Mouse (Mus musculus) heart, embryonic 10.5 days (tissue): ENCODE results near the gene Srcin1. TPM values are rescaled to one million over a fixed set of nuclear protein-coding genes. Genes with fewer than 3 reads are reported as not detected.

Source experiments
- DNase-seq: peaks from one replicate; pipeline ENCODE4 v3.0.0-alpha.2; 2017; ENCODE audit warnings: low spot score
- H3K27ac ChIP-seq: fragments of 300-500 bp; sonication (generic); 2 replicates; pipeline ENCODE4 v1.5.1; 2016; ENCODE audit warnings: mild to moderate bottlenecking
- H3K27me3 ChIP-seq: fragments of 300-500 bp; sonication (generic); 2 replicates; pipeline ENCODE4 v1.6.1; 2016; ENCODE audit warnings: mild to moderate bottlenecking; ENCODE audit not compliant: poor library complexity, insufficient read depth, severe bottlenecking
- H3K36me3 ChIP-seq: fragments of 300-500 bp; sonication (generic); 2 replicates; pipeline ENCODE4 v1.6.1; 2016; ENCODE audit warnings: mild to moderate bottlenecking, moderate library complexity
- H3K4me1 ChIP-seq: fragments of 300-500 bp; sonication (generic); 2 replicates; pipeline ENCODE4 v1.6.1; 2016; ENCODE audit warnings: mild to moderate bottlenecking
- H3K4me3 ChIP-seq: fragments of 300-500 bp; sonication (generic); 2 replicates; pipeline ENCODE4 v1.5.1; 2016; ENCODE audit warnings: mild to moderate bottlenecking, moderate library complexity
- H3K9me3 ChIP-seq: fragments of 300-500 bp; sonication (generic); 2 replicates; pipeline ENCODE4 v1.6.1; 2016; ENCODE audit warnings: mild to moderate bottlenecking, moderate library complexity
- WGBS: fragments of 180-500 bp; shearing (Covaris S2); methylation state at CpG from one replicate; pipeline ENCODE4 v1.1.7; 2016; 5-methylcytosine and 5-hydroxymethylcytosine counted together
- polyA plus RNA-seq: library from polyadenylated mRNA; unstranded; fragments of >200 nt; fragmentation: Nextera tagmentation; extraction: Ambion mirVana; gene quantifications from 2 replicates; pipeline ENCODE4 v1.2.1, GENCODE M21; 2016

Srcin1 gene
- 0.05 and 0.14 TPM in 2 replicates for polyA plus RNA-seq

DNA sequence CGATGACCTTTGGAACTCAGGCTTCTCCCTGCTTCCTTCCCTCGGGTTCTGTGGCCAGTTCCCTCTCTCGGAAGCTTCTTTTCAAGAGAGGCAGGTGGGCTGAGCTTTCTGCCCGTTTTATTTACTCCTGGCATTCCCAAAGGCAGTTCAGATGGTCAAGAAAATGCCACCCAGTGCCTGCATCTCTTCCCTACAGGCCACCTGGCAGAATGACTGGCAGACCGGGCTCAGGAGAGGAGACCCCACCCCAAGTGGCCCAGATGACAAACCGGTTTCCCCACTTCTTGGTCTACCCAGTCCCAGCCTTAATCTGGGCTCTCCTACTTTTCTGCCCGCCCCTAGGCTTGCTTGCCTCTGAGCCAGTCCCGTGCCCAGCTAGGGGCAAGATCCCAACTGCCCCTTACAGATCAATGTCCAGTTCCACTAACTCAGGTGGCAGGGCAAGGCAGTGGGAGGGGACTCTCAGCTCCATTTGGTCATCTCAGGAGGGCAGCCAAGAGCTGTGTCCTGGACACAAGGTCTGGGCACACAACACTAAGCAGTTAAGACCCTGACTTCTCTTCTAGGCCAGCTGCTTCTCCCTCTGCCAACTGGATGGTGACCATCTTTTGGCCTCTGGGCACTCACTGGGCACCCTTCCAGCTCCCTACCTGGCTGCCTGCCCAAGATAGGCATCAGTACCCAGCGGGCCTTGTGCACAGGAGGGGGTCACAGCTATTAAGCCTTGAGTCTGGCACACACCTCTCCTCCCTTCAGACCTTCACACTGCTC, at the start of gene Srcin1:
Gene Srcin1 (minus strand): TSS at position 51 of the 771 bp plus-strand sequence.
- no peaks in the 10 kb centered on the region for H3K9me3 ChIP-seq
- DNase-seq: no peak
- no peaks in the 10 kb centered on the region for H3K36me3 ChIP-seq
- H3K4me1 ChIP-seq: peaks cover 21% of the 10 kb centered on the region
- peak within 1 kb of the TSS; percentile 65 for H3K27ac ChIP-seq
- H3K4me3 ChIP-seq: peak within 1 kb of the TSS; percentile 82
- peaks cover 88% of the 10 kb centered on the region for H3K27me3 ChIP-seq
- WGBS: 17% methylated on average over 9 of the region's 9 CpGs

DNA sequence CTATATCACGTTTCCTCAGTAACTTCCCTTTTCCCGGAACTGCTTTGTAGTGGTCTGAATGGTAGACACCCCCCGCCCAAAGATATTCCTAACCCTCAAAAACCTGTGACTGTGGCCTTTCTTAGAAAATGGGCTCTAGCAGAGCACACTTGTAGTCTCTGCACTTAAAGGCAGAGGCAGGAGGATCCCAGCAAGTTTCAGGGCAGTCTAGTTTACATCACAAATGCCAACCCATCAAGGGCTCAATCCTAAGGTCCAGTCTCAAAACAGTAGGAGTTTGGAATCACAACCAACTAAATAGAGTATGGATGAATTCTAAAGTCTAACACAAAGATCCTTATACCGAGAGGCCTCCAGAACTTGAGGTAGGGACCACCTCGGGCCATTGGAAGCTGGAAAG, 49.6 kb upstream of the Srcin1 start:
- Histone ChIP-seq H3K27me3 (peaks cover 72% of the 10 kb centered on the region), H3K36me3 (no peaks in the 10 kb centered on the region), H3K27ac (no peak overlapping the region), H3K9me3 (no peaks in the 10 kb centered on the region), H3K4me3 (no peak overlapping the region), H3K4me1 (peaks cover 35% of the 10 kb centered on the region)
- DNase-seq: no peak
- WGBS: 57% methylated on average over 5 of the region's 5 CpGs

- Histone ChIP-seq H3K27ac (no peak overlapping the region), H3K36me3 (no peaks in the 10 kb centered on the region), H3K27me3 (peaks cover 70% of the 10 kb centered on the region), H3K4me3 (no peak overlapping the region), H3K9me3 (no peaks in the 10 kb centered on the region), H3K4me1 (peaks cover 14% of the 10 kb centered on the region)
- WGBS: 54% methylated on average over 9 of the region's 9 CpGs
- no peak for DNase-seq
These were observed 47.2 kb upstream of the Srcin1 start for GRCm38 (mm10) chr11:97623166-97623565.

- peaks cover 7% of the 10 kb centered on the region for H3K4me1 ChIP-seq
- peaks cover 70% of the 10 kb centered on the region for H3K27me3 ChIP-seq
- WGBS: 2% methylated on average over 6 of the region's 6 CpGs
- no peak overlapping the region for H3K4me3 ChIP-seq
- H3K27ac ChIP-seq: no peak overlapping the region
- DNase-seq: peak; percentile 91
- H3K36me3 ChIP-seq: no peaks in the 10 kb centered on the region
- H3K9me3 ChIP-seq: no peaks in the 10 kb centered on the region
These were observed 46.5 kb upstream of the Srcin1 start for GRCm38 (mm10) chr11:97622440-97622839.

DNA sequence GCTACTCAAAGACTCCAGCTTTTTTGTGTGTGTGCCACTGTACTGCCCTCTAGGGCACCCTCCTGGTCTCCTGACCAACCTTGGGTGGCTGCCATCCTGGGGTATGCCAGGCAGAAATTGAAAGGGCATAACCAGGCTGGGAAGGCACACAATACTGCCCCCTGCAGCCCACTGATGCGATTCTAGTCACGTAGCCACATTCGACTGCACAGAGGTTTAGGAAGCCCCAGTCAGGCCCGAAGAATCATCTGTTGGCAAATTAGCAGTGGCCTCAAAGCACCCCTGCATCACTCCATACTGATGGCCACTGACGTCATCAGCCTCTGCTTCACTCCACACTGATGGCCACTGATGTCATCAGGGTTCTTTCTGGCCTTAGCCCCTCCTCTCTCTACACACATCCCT, 43.4 kb upstream of the Srcin1 start:
- Histone ChIP-seq H3K36me3 (no peaks in the 10 kb centered on the region), H3K4me1 (no peaks in the 10 kb centered on the region), H3K27ac (no peak overlapping the region), H3K9me3 (no peaks in the 10 kb centered on the region), H3K4me3 (no peak overlapping the region), H3K27me3 (peaks cover 55% of the 10 kb centered on the region)
- 50% methylated on average over 5 of the region's 5 CpGs for WGBS
- DNase-seq: no peak

- no peak for DNase-seq
- 46% methylated on average over 11 of the region's 11 CpGs for WGBS
- no peaks in the 10 kb centered on the region for H3K4me1 ChIP-seq
- no peak overlapping the region for H3K27ac ChIP-seq
- H3K4me3 ChIP-seq: no peak overlapping the region
- H3K27me3 ChIP-seq: peaks cover 45% of the 10 kb centered on the region
- no peaks in the 10 kb centered on the region for H3K36me3 ChIP-seq
- no peaks in the 10 kb centered on the region for H3K9me3 ChIP-seq
These were observed 42.4 kb upstream of the Srcin1 start for GRCm38 (mm10) chr11:97618368-97618767.

- 72% methylated on average over 4 of the region's 4 CpGs for WGBS
- Histone ChIP-seq H3K9me3 (no peaks in the 10 kb centered on the region), H3K27ac (no peak overlapping the region), H3K27me3 (peaks cover 49% of the 10 kb centered on the region), H3K4me3 (no peak overlapping the region), H3K4me1 (no peaks in the 10 kb centered on the region; the same call in 1 of the 2 replicates), H3K36me3 (no peaks in the 10 kb centered on the region)
- no peak for DNase-seq
These were observed 39.3 kb upstream of the Srcin1 start for GRCm38 (mm10) chr11:97615276-97615675.

GRCm38 (mm10) chr11:97611076-97611475, 35.1 kb upstream of the Srcin1 start:
- WGBS: 69% methylated on average over 8 of the region's 8 CpGs

DNA sequence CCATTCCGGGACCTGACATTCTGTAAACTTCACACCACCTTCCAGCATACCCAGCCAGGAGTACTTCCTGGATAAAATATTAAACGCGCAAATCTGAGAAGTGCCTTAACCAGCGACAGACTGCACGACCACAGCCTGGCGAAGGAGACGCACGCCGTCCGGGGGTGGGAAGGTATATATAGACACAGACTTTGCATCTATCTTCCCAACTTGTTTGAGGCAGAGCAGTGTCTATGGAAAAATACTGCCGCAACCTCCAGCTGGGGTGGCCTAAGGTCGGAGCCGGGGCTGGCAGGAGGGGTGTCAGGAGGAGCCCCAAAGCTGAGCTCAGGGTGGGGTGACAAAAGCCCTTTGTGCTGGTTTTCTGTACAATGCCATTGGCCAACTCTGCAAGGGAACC, 33.8 kb upstream of the Srcin1 start:
- no peaks in the 10 kb centered on the region; the same call in 1 of the 2 replicates for H3K4me1 ChIP-seq
- WGBS: 89% methylated on average over 13 of the region's 13 CpGs
- H3K36me3 ChIP-seq: no peaks in the 10 kb centered on the region
- H3K4me3 ChIP-seq: no peak overlapping the region
- peaks cover 33% of the 10 kb centered on the region for H3K27me3 ChIP-seq
- no peak overlapping the region for H3K27ac ChIP-seq
- no peaks in the 10 kb centered on the region for H3K9me3 ChIP-seq
- DNase-seq: no peak

More at GRCm38 (mm10) chr11:97611076-97611475, 35.1 kb upstream of the Srcin1 start:
- no peak for DNase-seq
- no peak overlapping the region for H3K27ac ChIP-seq
- peaks cover 28% of the 10 kb centered on the region for H3K27me3 ChIP-seq
- H3K4me1 ChIP-seq: no peaks in the 10 kb centered on the region; the same call in 1 of the 2 replicates
- H3K4me3 ChIP-seq: no peak overlapping the region
- no peaks in the 10 kb centered on the region for H3K36me3 ChIP-seq
- no peaks in the 10 kb centered on the region for H3K9me3 ChIP-seq

DNA sequence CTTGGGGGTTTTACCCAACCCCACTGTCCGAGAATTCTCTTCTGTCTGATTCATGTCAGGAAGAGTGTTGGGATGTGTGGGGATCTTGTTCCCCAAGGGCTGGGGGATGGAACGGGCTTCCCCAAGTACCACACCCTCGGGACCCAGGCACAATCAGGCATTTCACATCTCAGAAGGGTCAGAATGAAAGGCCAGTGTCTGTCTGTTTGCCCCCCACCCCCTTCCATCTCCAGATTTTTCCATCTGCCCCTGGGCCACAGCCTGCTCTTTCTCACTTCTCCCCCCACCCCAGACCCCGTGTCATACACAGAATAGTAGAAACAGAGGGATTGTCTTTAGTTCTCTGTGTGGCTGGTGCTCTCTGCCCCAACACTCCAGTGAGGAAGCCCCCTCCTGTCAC, 32.9 kb upstream of the Srcin1 start:
- DNase-seq: no peak
- H3K36me3 ChIP-seq: no peaks in the 10 kb centered on the region
- WGBS: 60% methylated on average over 4 of the region's 4 CpGs
- H3K9me3 ChIP-seq: no peaks in the 10 kb centered on the region
- H3K4me1 ChIP-seq: no peaks in the 10 kb centered on the region; the same call in 1 of the 2 replicates
- H3K27ac ChIP-seq: no peak overlapping the region
- peaks cover 38% of the 10 kb centered on the region for H3K27me3 ChIP-seq
- no peak overlapping the region for H3K4me3 ChIP-seq

DNA sequence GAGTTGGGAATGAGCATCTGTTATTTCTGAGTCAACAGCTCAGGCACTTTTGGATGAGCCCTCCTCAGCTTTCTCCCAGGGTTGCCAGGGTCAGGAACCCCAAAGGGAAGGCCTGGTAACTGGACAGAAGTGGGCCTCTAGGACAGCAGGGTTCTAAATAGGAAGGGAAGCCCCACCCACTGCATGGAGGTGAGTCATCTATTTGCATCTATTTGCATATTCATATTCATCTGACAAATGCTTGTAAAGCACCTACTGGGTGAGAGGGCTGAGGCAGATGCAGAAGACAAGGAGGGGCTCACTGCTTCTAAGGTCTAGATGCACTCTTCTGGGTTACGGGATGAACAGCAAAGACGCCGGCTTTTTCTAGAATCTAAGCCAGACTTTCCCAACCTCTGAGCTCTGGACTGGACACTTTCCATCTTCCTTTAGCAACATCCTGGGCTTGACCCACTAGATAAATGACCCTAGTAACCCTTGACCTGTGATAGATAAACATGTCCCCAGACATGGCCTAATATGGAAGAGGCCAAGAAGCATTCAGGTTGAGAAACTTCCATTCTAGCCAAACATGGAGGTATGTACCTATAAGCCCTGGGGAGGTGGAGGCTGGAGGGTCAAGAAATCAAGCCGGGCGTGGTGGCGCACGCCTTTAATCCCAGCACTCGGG, 31.2 kb upstream of the Srcin1 start:
- no peaks in the 10 kb centered on the region for H3K9me3 ChIP-seq
- peaks cover 4% of the 10 kb centered on the region; the same call in 1 of the 2 replicates for H3K4me1 ChIP-seq
- H3K36me3 ChIP-seq: no peaks in the 10 kb centered on the region
- no peak overlapping the region for H3K4me3 ChIP-seq
- no peak overlapping the region for H3K27ac ChIP-seq
- 91% methylated on average over 8 of the region's 8 CpGs for WGBS
- H3K27me3 ChIP-seq: peaks cover 38% of the 10 kb centered on the region
- no peak for DNase-seq

DNA sequence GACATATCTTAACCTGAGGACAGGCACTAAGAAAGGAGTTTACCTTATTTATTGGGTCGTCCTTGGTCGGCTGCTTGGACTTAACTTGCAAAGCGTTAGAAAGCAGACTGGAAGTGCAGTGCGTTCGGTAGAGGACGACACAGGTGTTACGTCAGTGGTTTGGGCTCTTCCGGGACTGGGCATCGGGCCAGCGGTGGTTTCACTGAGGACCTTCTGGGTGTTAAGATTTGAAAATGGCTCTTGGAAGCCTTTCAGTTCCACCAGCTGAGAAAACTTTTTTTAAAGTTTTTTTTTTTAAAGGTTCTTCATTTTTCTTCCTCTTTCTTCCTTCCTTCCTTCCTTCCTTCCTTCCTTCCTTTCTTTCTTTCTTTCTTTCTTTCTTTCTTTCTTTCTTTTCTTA, 27.9 kb upstream of the Srcin1 start:
- WGBS: 70% methylated on average over 10 of the region's 10 CpGs
- no peaks in the 10 kb centered on the region for H3K36me3 ChIP-seq
- no peak for DNase-seq
- H3K4me3 ChIP-seq: no peak overlapping the region
- H3K27ac ChIP-seq: no peak overlapping the region
- peaks cover 17% of the 10 kb centered on the region for H3K27me3 ChIP-seq
- H3K4me1 ChIP-seq: 0 out of 2 replicates have a peak, but pooled peaks cover 4% of the 10 kb centered on the region
- H3K9me3 ChIP-seq: no peaks in the 10 kb centered on the region

GRCm38 (mm10) chr11:97602223-97602622, 26.2 kb upstream of the Srcin1 start:
- H3K36me3 ChIP-seq: no peaks in the 10 kb centered on the region
- 23% methylated on average over 6 of the region's 6 CpGs for WGBS
- no peak overlapping the region for H3K4me3 ChIP-seq
- H3K27ac ChIP-seq: peak overlapping the region; percentile 52
- DNase-seq: no peak
- H3K27me3 ChIP-seq: peaks cover 13% of the 10 kb centered on the region; the same call in 1 of the 2 replicates
- no peaks in the 10 kb centered on the region for H3K9me3 ChIP-seq
- H3K4me1 ChIP-seq: 0 out of 2 replicates have a peak, but pooled peaks cover 4% of the 10 kb centered on the region
